Mouse (Mus musculus): ENCODE data around the gene Sez6l2.

GRCm38 (mm10) chr7:126949793-126950646 lies at the start of gene Sez6l2:
- TF ChIP-seq POLR2A (IDR thresholded peaks at IDR 0.05; ENCODE audit: low read depth, low read length) (no peak), CTCF (IDR thresholded peaks at IDR 0.05; ENCODE audit: borderline replicate concordance, insufficient read depth, low read length) (no peak)

Data from embryonic fibroblast, embryonic 13.5 days (primary cell).